Mouse (Mus musculus): ENCODE results near the gene Tspan32. TPM values are rescaled to one million over a fixed set of nuclear protein-coding genes. Genes with fewer than 3 reads are reported as not detected.

Gene Tspan32
- polyA plus RNA-seq, 1 experiment = 0.25 TPM

DNA sequence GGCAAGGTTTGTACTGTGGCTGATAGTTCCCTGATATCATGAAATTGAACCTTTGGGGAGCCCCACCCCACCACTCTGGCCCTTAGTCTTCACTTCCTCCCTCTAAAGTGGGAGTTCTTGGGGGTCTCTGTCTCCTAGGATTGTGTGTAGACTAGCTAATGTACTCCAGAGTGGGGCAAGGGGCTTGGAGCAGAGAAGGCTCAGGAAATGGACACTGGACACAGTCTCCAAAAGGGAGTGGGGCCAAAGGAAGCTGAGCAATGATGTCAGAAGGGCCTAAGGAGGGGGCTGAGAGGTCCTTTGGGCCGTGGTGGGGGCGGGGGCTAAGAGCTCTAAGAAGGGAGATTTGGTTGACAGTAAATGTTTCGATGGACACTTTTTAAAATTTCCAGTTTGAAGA, 50.2 kb downstream of the Tspan32 start:
- 61% methylated on average over 3 of the region's 3 CpGs for WGBS
- Histone ChIP-seq H3K27ac (ENCODE audit: insufficient read depth, low read length) (no peak overlapping the region), H3K4me3 (replicated peaks; ENCODE audit: insufficient read depth, low read depth, low read length) (no peak overlapping the region), H3K27me3 (ENCODE audit: control insufficient read depth, insufficient read depth, low read length) (no peaks in the 10 kb centered on the region), H3K4me1 (ENCODE audit: control insufficient read depth, insufficient read depth, low read length) (peaks cover 43% of the 10 kb centered on the region)
- DNase-seq = no peak
- TF ChIP-seq POLR2A (IDR thresholded peaks at IDR 0.05; ENCODE audit: borderline replicate concordance, insufficient read depth, low read length) = no peak
- no peak for TF ChIP-seq CTCF (IDR thresholded peaks at IDR 0.05; ENCODE audit: borderline replicate concordance, insufficient read depth, low read depth, low read length)

DNA sequence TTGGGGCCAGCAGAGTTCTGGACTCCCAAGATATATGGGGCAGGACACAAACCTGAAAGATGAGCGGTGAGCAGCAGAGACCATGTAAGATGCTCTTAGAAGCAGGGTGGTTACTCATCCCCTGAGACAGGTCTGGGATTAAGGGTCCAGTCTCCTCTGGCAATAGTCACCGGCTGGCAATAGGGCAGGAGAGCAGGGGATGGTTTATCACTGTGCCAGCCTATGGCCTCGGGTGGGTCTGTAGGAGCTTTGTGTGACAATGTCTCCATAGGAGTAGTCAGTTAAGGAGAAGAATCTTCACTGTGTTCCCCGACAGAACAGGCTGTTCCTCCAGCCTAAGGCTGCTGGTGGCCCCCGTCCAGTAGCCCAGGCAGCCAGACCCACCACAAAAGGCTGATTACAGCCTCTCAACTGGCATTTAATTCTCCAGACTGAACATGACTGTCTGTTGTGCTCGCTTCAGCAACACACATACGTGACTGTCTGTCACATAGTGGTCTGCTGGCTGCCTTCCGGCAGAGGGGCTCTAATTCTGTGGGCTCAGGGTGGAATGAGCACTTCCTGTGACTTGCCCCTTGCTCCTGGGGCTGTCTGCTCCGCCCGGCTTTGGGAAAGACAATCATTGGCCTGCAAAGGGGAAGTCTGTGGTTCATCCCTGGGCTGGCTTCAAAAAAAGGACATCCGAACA, 50.8 kb downstream of the Tspan32 start:
- DNase-seq = peak in 1 of 2 experiments; percentile 19
- peak overlapping the region; percentile 26 for H3K4me3 ChIP-seq (replicated peaks; ENCODE audit: insufficient read depth, low read depth, low read length)
- H3K27ac ChIP-seq (ENCODE audit: insufficient read depth, low read length) = no peak overlapping the region
- H3K4me1 ChIP-seq (ENCODE audit: control insufficient read depth, insufficient read depth, low read length) = peaks cover 48% of the 10 kb centered on the region
- no peak for TF ChIP-seq POLR2A (IDR thresholded peaks at IDR 0.05; ENCODE audit: borderline replicate concordance, insufficient read depth, low read length)
- no peak for TF ChIP-seq CTCF (IDR thresholded peaks at IDR 0.05; ENCODE audit: borderline replicate concordance, insufficient read depth, low read depth, low read length)
- H3K27me3 ChIP-seq (ENCODE audit: control insufficient read depth, insufficient read depth, low read length) = no peaks in the 10 kb centered on the region
- 52% methylated on average over 11 of the region's 11 CpGs for WGBS

DNA sequence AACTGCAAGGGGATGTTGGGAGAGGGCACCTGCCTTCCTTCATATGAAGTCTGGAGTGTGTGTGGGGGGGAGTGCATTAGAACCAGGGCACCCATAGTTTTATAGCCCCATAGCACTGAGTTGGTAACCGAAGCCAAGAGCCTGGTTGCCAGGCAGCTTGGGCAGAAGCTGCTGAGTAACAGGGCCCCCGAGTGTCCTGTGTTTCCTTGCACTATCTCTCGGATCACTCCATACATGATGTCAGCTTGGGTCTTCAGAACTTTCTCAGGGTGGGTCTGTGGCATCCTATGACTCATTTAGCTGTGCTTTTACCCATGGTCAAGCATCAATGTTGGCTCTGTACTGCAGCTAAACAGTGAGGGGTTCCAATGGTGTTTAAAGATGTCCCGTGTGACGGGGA, 52.2 kb downstream of the Tspan32 start:
- WGBS = 66% methylated on average over 5 of the region's 5 CpGs
- Histone ChIP-seq H3K4me1 (ENCODE audit: control insufficient read depth, insufficient read depth, low read length) (peaks cover 58% of the 10 kb centered on the region), H3K27ac (ENCODE audit: insufficient read depth, low read length) (no peak overlapping the region), H3K27me3 (ENCODE audit: control insufficient read depth, insufficient read depth, low read length) (no peaks in the 10 kb centered on the region), H3K4me3 (replicated peaks; ENCODE audit: insufficient read depth, low read depth, low read length) (no peak overlapping the region)
- DNase-seq = no peak
- TF ChIP-seq POLR2A (IDR thresholded peaks at IDR 0.05; ENCODE audit: borderline replicate concordance, insufficient read depth, low read length) (no peak), CTCF (IDR thresholded peaks at IDR 0.05; ENCODE audit: borderline replicate concordance, insufficient read depth, low read depth, low read length) (no peak)

- H3K4me3 ChIP-seq (replicated peaks; ENCODE audit: insufficient read depth, low read depth, low read length) = no peak overlapping the region
Observed at GRCm38 (mm10) chr7:143057667-143058220, 52.9 kb downstream of the Tspan32 start.

DNA sequence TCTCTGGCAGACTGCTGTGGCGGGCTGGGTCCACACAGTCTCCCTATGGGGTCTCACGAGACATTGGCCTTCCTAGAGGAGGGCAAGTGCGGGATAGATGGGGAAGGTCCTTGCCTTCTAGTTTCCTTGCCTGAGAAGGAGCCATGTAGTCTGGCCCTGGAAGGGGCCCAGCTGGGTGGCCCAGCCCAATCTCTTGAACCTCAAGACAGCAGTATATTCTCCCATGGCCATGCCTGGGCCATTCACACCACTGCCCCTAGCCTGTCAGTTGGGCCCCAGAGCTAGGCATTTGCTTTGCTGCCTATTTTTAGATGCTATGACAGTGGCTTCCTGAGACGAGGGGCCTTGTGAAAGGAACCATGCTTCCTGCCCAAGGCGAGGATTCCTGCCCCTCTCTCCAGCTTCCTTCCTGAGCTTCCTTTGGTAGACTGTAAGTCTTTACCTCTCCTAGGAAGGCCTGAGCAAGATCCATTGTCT, 53.4 kb downstream of the Tspan32 start:
- TF ChIP-seq POLR2A (IDR thresholded peaks at IDR 0.05; ENCODE audit: borderline replicate concordance, insufficient read depth, low read length) (no peak), CTCF (IDR thresholded peaks at IDR 0.05; ENCODE audit: borderline replicate concordance, insufficient read depth, low read depth, low read length) (no peak)
- peaks cover 58% of the 10 kb centered on the region for H3K4me1 ChIP-seq (ENCODE audit: control insufficient read depth, insufficient read depth, low read length)
- no peak for DNase-seq
- H3K27me3 ChIP-seq (ENCODE audit: control insufficient read depth, insufficient read depth, low read length) = no peaks in the 10 kb centered on the region
- 0 out of 2 replicates have a peak overlapping the region, but pooled peaks have one; percentile 2 for H3K27ac ChIP-seq (ENCODE audit: insufficient read depth, low read length)
- no peak overlapping the region for H3K4me3 ChIP-seq (replicated peaks; ENCODE audit: insufficient read depth, low read depth, low read length)
- WGBS = 68% methylated on average over 5 of the region's 5 CpGs

More at GRCm38 (mm10) chr7:143057667-143058220, 52.9 kb downstream of the Tspan32 start:
- TF ChIP-seq POLR2A (IDR thresholded peaks at IDR 0.05; ENCODE audit: borderline replicate concordance, insufficient read depth, low read length) = no peak
- no peak for TF ChIP-seq CTCF (IDR thresholded peaks at IDR 0.05; ENCODE audit: borderline replicate concordance, insufficient read depth, low read depth, low read length)
- 90% methylated on average over 9 of the region's 9 CpGs for WGBS
- peak in 1 of 2 experiments; percentile 10 for DNase-seq
- H3K27me3 ChIP-seq (ENCODE audit: control insufficient read depth, insufficient read depth, low read length) = no peaks in the 10 kb centered on the region
- peaks cover 58% of the 10 kb centered on the region for H3K4me1 ChIP-seq (ENCODE audit: control insufficient read depth, insufficient read depth, low read length)
- no peak overlapping the region for H3K27ac ChIP-seq (ENCODE audit: insufficient read depth, low read length)

DNA sequence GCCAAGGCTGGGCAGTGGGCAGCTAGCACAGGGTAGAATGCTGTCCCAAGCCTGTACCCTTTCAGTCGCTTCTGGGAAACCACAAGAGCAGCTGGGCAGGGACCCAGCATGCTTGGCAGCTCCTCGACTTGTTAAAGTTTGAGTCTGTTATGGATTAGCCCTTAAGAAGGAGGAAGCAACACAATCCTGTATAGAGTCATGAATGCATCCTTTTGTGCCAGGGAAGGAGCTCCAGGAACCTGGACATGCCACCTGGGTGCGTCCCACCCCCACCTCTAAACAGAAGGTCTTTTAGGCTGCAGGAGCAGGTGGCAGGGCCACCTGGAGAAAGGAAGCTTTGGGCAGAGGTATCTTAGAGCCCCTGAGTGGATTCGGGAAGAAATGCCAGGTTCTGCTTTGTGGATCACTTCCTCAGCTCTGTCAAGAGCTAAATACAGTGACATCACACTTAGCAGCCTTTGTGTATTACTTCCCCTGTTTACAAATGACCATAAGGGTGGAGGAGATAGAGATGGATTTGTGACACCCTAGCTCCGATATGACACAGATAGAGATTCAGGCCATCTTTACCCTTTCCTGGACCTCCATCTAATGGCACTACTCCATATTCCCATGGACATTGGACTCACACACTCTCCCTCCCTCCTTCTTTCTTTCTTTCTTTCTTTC, 54.5 kb downstream of the Tspan32 start:
- H3K4me1 ChIP-seq (ENCODE audit: control insufficient read depth, insufficient read depth, low read length) = peaks cover 62% of the 10 kb centered on the region
- peak; percentile 56 to 78 for DNase-seq

DNA sequence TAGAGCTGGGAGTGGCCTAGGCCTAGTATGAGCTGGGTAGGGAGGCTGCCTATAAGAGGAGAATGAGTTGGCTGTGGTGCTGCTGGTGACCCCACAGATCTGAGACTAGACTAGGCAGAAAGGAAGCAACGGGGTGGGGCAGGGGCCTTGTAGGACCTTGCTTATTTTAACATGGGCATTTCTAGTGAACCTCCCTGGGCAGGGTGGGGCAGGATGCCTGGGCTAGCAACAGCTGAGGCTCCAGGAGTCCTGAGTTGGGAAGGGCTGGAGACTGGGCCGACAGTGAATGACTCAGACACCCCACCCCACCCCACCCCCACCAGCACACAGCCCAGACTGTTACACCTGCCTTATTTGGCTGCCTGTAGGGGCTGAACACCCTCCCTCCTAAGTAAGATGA, 57.9 kb downstream of the Tspan32 start:
- TF ChIP-seq CTCF (IDR thresholded peaks at IDR 0.05; ENCODE audit: borderline replicate concordance, insufficient read depth, low read depth, low read length) (no peak), POLR2A (IDR thresholded peaks at IDR 0.05; ENCODE audit: borderline replicate concordance, insufficient read depth, low read length) (no peak)
- Histone ChIP-seq H3K27ac (ENCODE audit: insufficient read depth, low read length) (no peak overlapping the region), H3K27me3 (ENCODE audit: control insufficient read depth, insufficient read depth, low read length) (no peaks in the 10 kb centered on the region), H3K4me1 (ENCODE audit: control insufficient read depth, insufficient read depth, low read length) (peaks cover 43% of the 10 kb centered on the region), H3K4me3 (replicated peaks; ENCODE audit: insufficient read depth, low read depth, low read length) (no peak overlapping the region)
- no peak for DNase-seq
- WGBS = 52% methylated on average over 2 of the region's 2 CpGs

More for the DNA sequence above, 54.5 kb downstream of the Tspan32 start:
- 2% methylated on average over 5 of the region's 5 CpGs for WGBS
- TF ChIP-seq POLR2A (IDR thresholded peaks at IDR 0.05; ENCODE audit: borderline replicate concordance, insufficient read depth, low read length) = no peak
- TF ChIP-seq CTCF (IDR thresholded peaks at IDR 0.05; ENCODE audit: borderline replicate concordance, insufficient read depth, low read depth, low read length) = no peak
- H3K4me3 ChIP-seq (replicated peaks; ENCODE audit: insufficient read depth, low read depth, low read length) = no peak overlapping the region
- no peaks in the 10 kb centered on the region for H3K27me3 ChIP-seq (ENCODE audit: control insufficient read depth, insufficient read depth, low read length)
- peak overlapping the region; percentile 2; the same call in 1 of the 2 replicates for H3K27ac ChIP-seq (ENCODE audit: insufficient read depth, low read length)
